Mouse (Mus musculus) thymus, adult 18-20 months (tissue): ENCODE data around the gene Adam17.
A peak's percentile ranks its signal among the peaks of the same experiment; 100 is the strongest.
"Not testable (repeated sequence)": the region's sequence is repeated elsewhere in the genome, so short reads cannot be mapped to it uniquely, and the experiment has no call there.

ENCODE experiments used
- DNase-seq, 2 experiments: peaks; one replicate each; pipeline ENCODE4 v3.0.0; 2022; ENCODE audit warnings: mixed read lengths in 2 of 2

The Adam17 gene

GRCm38 (mm10) chr12:21373100-21373819 lies at the start of gene Adam17:
Gene Adam17 (minus strand): TSS chr12:21373632.
- DNase-seq = peak; percentile 93

- peak in 1 of 2 experiments; percentile 22 for DNase-seq
Measured at GRCm38 (mm10) chr12:21418621-21419131, 45.2 kb upstream of the Adam17 start.

- no peak for DNase-seq
Measured at GRCm38 (mm10) chr12:21418083-21418482, 44.7 kb upstream of the Adam17 start.

- peak; percentile 89 to 93 for DNase-seq
Measured at GRCm38 (mm10) chr12:21417100-21418070, 44.0 kb upstream of the Adam17 start, which contains the start of gene Ywhaq. Gene Ywhaq (minus strand): TSS chr12:21417637.

- DNase-seq = peak in 1 of 2 experiments; percentile 16
Measured at GRCm38 (mm10) chr12:21416506-21416905, 43.1 kb upstream of the Adam17 start.

GRCm38 (mm10) chr12:21410620-21411019 lies 37.2 kb upstream of the Adam17 start:
- DNase-seq = no peak

GRCm38 (mm10) chr12:21409651-21410050 lies 36.2 kb upstream of the Adam17 start:
- no peak for DNase-seq

GRCm38 (mm10) chr12:21408789-21409367 lies 35.4 kb upstream of the Adam17 start:
- no peak for DNase-seq

- no peak for DNase-seq
Measured at GRCm38 (mm10) chr12:21402771-21403170, 29.3 kb upstream of the Adam17 start.

- no peak for DNase-seq
Measured at GRCm38 (mm10) chr12:21386201-21386600, 12.8 kb upstream of the Adam17 start.

- not testable (repeated sequence) for DNase-seq
Measured at GRCm38 (mm10) chr12:21378765-21379346, 5.4 kb upstream of the Adam17 start.

GRCm38 (mm10) chr12:21375376-21376157 lies 2.1 kb upstream of the Adam17 start:
- DNase-seq = no peak

- DNase-seq = no peak
Measured at GRCm38 (mm10) chr12:21373820-21374475, 516 bp upstream of the Adam17 start.

GRCm38 (mm10) chr12:21370035-21370611 lies 3.3 kb downstream of the Adam17 start:
- no peak for DNase-seq

GRCm38 (mm10) chr12:21369087-21369410 lies 4.4 kb downstream of the Adam17 start:
- DNase-seq = no peak

- no peak for DNase-seq
Measured at GRCm38 (mm10) chr12:21368376-21369086, 4.9 kb downstream of the Adam17 start.

- no peak for DNase-seq
Measured at GRCm38 (mm10) chr12:21364624-21365435, 8.6 kb downstream of the Adam17 start.

GRCm38 (mm10) chr12:21363195-21363594 lies 10.2 kb downstream of the Adam17 start:
- no peak for DNase-seq

GRCm38 (mm10) chr12:21362686-21363085 lies 10.7 kb downstream of the Adam17 start:
- no peak for DNase-seq
